Mouse (Mus musculus) forebrain, embryonic 16.5 days (tissue): ENCODE measurements around the gene Syne2. TPM values are rescaled to one million over a fixed set of nuclear protein-coding genes. Genes with fewer than 3 reads are reported as not detected.

ENCODE experiments used
- ATAC-seq: fragments of 200-750 bp; cut with Nextera tagmentation; 2 replicates; pipeline ENCODE4 v1.8.0; 2017; ENCODE audit warnings: mild to moderate bottlenecking, moderate library complexity
- H3K27ac ChIP-seq: fragments of 300-500 bp; sonication (generic); 2 replicates; pipeline ENCODE4 v1.5.1; 2014; ENCODE audit warnings: low read length, control low read depth
- H3K27me3 ChIP-seq: fragments of 300-500 bp; sonication (generic); replicated peaks from 2 replicates; pipeline ENCODE4 v1.6.1; 2014; ENCODE audit warnings: low read length; ENCODE audit not compliant: control insufficient read depth, insufficient read depth
- H3K36me3 ChIP-seq: fragments of 300-500 bp; sonication (generic); 2 replicates; pipeline ENCODE4 v1.6.1; 2014; ENCODE audit not compliant: control insufficient read depth, insufficient read depth
- H3K4me1 ChIP-seq: fragments of 300-500 bp; sonication (generic); replicated peaks from 2 replicates; pipeline ENCODE4 v1.6.1; 2014; ENCODE audit warnings: low read length; ENCODE audit not compliant: control insufficient read depth, insufficient read depth
- H3K4me2 ChIP-seq: fragments of 300-500 bp; sonication (generic); 2 replicates; pipeline ENCODE4 v1.6.1; 2014; ENCODE audit warnings: mild to moderate bottlenecking, low read length, control low read depth
- H3K4me3 ChIP-seq: fragments of 300-500 bp; sonication (generic); replicated peaks from 2 replicates; pipeline ENCODE4 v1.5.1; 2014; ENCODE audit warnings: mild to moderate bottlenecking, low read length, control low read depth
- H3K9ac ChIP-seq: fragments of 300-500 bp; sonication (generic); replicated peaks from 2 replicates; pipeline ENCODE4 v1.6.1; 2014; ENCODE audit warnings: low read depth, low read length, control low read depth
- H3K9me3 ChIP-seq: fragments of 300-500 bp; sonication (generic); 2 replicates; pipeline ENCODE4 v1.6.1; 2016; ENCODE audit warnings: low read length; ENCODE audit not compliant: control insufficient read depth
- WGBS: fragments of 180-500 bp; shearing (Covaris S2); extraction: QIAGEN DNeasy Blood & Tissue Kit; methylation state at CpG from one replicate; pipeline ENCODE4 v1.1.7; 2014; 5-methylcytosine and 5-hydroxymethylcytosine counted together
- polyA plus RNA-seq: library from polyadenylated mRNA; unstranded; fragments of >200 nt; fragmentation: Nextera tagmentation; extraction: Ambion mirVana; gene quantifications from 2 replicates; pipeline ENCODE4 v1.2.1, GENCODE M21; 2015

Syne2 gene
- polyA plus RNA-seq, 1 experiment from 2014 or later = 110 TPM

DNA sequence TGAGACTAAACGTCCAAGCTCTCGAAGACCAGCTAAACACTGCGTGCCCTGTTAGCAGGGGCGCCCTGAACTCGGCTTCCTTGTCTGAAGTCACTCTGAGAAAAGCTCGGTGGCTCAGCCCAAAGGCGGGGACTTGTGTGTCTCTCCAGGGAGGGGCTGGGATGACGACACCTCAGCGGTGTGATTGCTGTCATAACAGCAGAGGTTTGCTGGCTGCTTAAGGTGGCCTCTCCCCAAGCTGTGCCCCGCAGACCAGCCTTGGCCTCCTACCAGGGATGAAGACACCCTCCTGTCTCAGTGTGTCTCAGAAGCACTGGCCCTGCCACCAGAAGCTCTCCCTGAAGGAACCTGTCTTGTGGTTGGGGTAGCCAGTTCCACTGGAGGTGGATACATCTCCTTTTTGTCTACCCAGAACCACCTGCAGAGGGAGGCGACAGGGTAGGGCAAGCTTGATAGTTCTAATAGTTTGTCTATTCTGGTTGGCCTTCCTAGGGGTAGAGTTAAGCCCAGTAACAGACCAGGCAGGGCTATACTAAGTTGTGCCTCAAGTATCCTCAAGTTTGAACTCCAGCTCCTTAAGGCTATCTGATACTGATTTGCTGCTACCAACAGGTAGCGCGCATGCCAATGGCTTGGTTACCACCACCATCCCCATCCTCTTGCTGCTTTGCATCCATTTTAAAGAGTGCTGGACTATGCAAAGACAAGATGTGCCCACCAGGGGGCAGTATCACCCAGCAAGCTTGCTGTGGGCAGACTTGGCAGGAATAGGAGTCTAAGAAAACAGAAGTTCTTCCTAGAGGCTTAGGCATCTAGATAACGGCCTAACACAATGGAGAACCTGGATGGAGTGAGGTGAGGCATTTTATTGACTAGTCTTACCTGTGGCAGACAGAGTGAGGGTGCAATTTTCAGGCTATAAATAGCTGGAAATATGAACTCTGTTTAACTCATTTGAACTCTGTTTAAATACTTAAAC, 198.5 kb downstream of the Syne2 start:
- WGBS = 74% methylated on average over 14 of the region's 14 CpGs
- peaks cover 13% of the 10 kb centered on the region; the same call in 1 of the 2 replicates for H3K36me3 ChIP-seq
- no peak overlapping the region for H3K27ac ChIP-seq
- no peaks in the 10 kb centered on the region for H3K9me3 ChIP-seq
- no peak overlapping the region for H3K4me2 ChIP-seq
- no peaks in the 10 kb centered on the region for H3K27me3 ChIP-seq
- ATAC-seq = no peak
- H3K4me1 ChIP-seq = no peaks in the 10 kb centered on the region
- no peak overlapping the region for H3K4me3 ChIP-seq
- H3K9ac ChIP-seq = no peak overlapping the region

- Histone ChIP-seq H3K27me3 (no peaks in the 10 kb centered on the region), H3K4me1 (no peaks in the 10 kb centered on the region), H3K27ac (no peak overlapping the region), H3K9ac (no peak overlapping the region), H3K9me3 (no peaks in the 10 kb centered on the region), H3K36me3 (peaks cover 18% of the 10 kb centered on the region; the same call in 1 of the 2 replicates), H3K4me2 (no peak overlapping the region), H3K4me3 (no peak overlapping the region)
- no peak for ATAC-seq
- 66% methylated on average over 8 of the region's 8 CpGs for WGBS
Measured at GRCm38 (mm10) chr12:76018640-76019039, 200.7 kb downstream of the Syne2 start.

DNA sequence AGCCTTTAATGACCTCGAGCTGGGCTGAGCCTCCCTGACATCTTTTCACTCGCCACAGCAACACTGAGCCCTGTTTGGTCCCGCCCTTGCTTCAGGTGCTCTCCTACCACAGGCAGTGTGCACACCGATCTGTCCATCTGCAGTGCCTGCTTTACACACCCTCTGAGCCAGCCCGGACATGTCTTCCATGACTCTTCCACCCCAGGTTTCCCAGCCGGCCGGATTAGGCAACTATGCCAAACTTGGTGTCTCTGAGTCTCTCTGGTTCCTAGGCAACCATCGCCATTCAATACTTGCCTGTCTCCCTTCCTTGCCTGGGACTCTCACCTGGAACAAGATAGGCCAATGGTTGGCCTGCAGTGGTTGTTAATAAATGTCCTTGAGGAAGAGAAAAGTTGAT, 224.4 kb downstream of the Syne2 start:
- Histone ChIP-seq H3K27me3 (no peaks in the 10 kb centered on the region), H3K9ac (no peak overlapping the region), H3K9me3 (no peaks in the 10 kb centered on the region), H3K27ac (no peak overlapping the region), H3K4me1 (no peaks in the 10 kb centered on the region), H3K4me3 (no peak overlapping the region), H3K36me3 (peaks cover 23% of the 10 kb centered on the region), H3K4me2 (no peak overlapping the region)
- ATAC-seq = no peak
- 90% methylated on average over 8 of the region's 8 CpGs for WGBS

- H3K4me3 ChIP-seq = no peak overlapping the region
- no peaks in the 10 kb centered on the region for H3K9me3 ChIP-seq
- H3K36me3 ChIP-seq = peaks cover 20% of the 10 kb centered on the region
- 96% methylated on average over 6 of the region's 6 CpGs for WGBS
- H3K4me1 ChIP-seq = no peaks in the 10 kb centered on the region
- no peak for ATAC-seq
- no peak overlapping the region for H3K4me2 ChIP-seq
- H3K9ac ChIP-seq = no peak overlapping the region
- no peak overlapping the region for H3K27ac ChIP-seq
- no peaks in the 10 kb centered on the region for H3K27me3 ChIP-seq
Measured at GRCm38 (mm10) chr12:76046561-76046960, 228.6 kb downstream of the Syne2 start.

- H3K4me1 ChIP-seq = no peaks in the 10 kb centered on the region
- H3K9me3 ChIP-seq = no peaks in the 10 kb centered on the region
- no peak overlapping the region for H3K27ac ChIP-seq
- no peak for ATAC-seq
- no peak overlapping the region for H3K4me3 ChIP-seq
- H3K9ac ChIP-seq = no peak overlapping the region
- H3K4me2 ChIP-seq = no peak overlapping the region
- 87% methylated on average over 3 of the region's 3 CpGs for WGBS
- H3K36me3 ChIP-seq = peaks cover 20% of the 10 kb centered on the region
- H3K27me3 ChIP-seq = no peaks in the 10 kb centered on the region
Measured at GRCm38 (mm10) chr12:76047921-76048320, 230.0 kb downstream of the Syne2 start.

DNA sequence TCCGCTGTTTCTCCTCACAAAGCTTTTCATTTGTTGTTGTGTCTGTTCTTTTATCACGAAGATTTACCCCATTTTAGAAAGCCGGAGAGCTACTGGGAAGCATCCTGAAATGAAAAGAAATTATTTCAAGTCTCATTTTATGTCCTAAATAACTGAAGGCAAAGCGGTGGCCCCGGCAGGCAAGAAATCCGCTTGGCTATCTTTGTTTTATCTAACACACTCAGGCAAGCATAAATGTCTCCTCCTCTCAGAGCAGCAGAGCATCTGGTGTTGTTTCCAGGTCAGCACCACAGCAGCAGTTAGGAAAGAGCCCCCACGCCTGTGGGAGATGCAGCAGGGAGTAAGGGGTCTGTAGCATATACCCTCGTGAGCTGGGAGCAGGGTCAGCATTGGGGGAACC, 230.7 kb downstream of the Syne2 start:
- Histone ChIP-seq H3K27me3 (no peaks in the 10 kb centered on the region), H3K36me3 (peaks cover 13% of the 10 kb centered on the region), H3K27ac (no peak overlapping the region), H3K9me3 (no peaks in the 10 kb centered on the region), H3K4me1 (no peaks in the 10 kb centered on the region), H3K9ac (no peak overlapping the region), H3K4me3 (no peak overlapping the region), H3K4me2 (no peak overlapping the region)
- ATAC-seq = no peak
- 87% methylated on average over 8 of the region's 8 CpGs for WGBS

DNA sequence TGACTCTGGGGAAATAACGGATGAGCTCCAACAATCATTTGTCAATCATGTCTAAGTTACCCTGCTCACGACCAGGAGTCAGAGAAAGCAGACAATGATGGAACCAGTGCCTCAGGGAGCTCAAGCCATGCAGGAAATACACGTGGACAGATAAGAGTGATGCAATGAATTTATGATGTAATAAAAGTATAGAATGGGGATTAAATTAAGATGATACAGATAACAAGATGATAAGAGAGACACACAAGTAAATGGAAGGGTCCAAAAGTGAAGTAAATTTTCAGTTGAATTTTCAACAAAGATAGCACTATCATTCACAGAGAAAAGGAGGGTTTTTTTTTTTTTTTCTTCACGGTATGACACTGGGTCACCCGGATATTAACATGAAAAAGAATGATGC, 231.4 kb downstream of the Syne2 start:
- Histone ChIP-seq H3K4me2 (no peak overlapping the region), H3K4me1 (no peaks in the 10 kb centered on the region), H3K9me3 (no peaks in the 10 kb centered on the region), H3K36me3 (peaks cover 11% of the 10 kb centered on the region), H3K4me3 (no peak overlapping the region), H3K27ac (no peak overlapping the region), H3K9ac (no peak overlapping the region), H3K27me3 (no peaks in the 10 kb centered on the region)
- no peak for ATAC-seq
- WGBS = 82% methylated on average over 5 of the region's 5 CpGs

GRCm38 (mm10) chr12:76051879-76052278, 233.9 kb downstream of the Syne2 start:
- no peak overlapping the region for H3K4me3 ChIP-seq
- no peaks in the 10 kb centered on the region for H3K9me3 ChIP-seq
- 95% methylated on average over 9 of the region's 9 CpGs for WGBS
- ATAC-seq = no peak
- H3K9ac ChIP-seq = no peak overlapping the region
- no peaks in the 10 kb centered on the region for H3K27me3 ChIP-seq
- peaks cover 12% of the 10 kb centered on the region for H3K36me3 ChIP-seq
- no peak overlapping the region for H3K27ac ChIP-seq
- H3K4me1 ChIP-seq = no peaks in the 10 kb centered on the region
- H3K4me2 ChIP-seq = no peak overlapping the region

DNA sequence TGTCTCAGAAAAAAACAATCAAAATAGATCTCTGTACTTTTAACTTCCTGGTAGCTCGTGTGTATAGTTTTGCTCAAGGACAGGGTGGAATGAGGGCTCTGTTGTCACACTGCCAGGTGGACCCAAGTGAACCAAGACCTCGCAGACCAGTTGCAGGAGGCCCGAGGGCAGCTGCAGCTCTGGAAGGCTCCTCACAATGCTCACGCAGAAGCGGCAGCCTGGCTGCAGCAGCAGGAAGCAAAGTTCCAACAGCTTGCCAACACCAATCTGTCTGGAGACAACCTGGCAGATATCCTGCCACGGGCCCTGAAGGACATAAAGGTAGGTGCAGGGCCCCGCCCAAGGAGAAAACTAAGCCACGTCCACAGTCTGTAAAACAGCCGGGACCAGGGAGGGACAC, 236.7 kb downstream of the Syne2 start:
- Histone ChIP-seq H3K4me2 (no peak overlapping the region), H3K27ac (no peak overlapping the region), H3K4me3 (no peak overlapping the region), H3K9me3 (no peaks in the 10 kb centered on the region), H3K9ac (no peak overlapping the region), H3K27me3 (no peaks in the 10 kb centered on the region), H3K4me1 (no peaks in the 10 kb centered on the region), H3K36me3 (peaks cover 14% of the 10 kb centered on the region)
- 93% methylated on average over 9 of the region's 9 CpGs for WGBS
- ATAC-seq = no peak
